Mouse (Mus musculus) frontal cortex, postnatal 14 days (tissue): Measurements from ENCODE around the gene Dnah1.
A peak's percentile ranks its signal among the peaks of the same experiment; 100 is the strongest.

ENCODE experiments used
- DNase-seq, 2 experiments: peaks; one replicate each; pipeline ENCODE4 v3.0.0; 2022; ENCODE audit warnings: low spot score in 2 of 2

Gene Dnah1

DNA sequence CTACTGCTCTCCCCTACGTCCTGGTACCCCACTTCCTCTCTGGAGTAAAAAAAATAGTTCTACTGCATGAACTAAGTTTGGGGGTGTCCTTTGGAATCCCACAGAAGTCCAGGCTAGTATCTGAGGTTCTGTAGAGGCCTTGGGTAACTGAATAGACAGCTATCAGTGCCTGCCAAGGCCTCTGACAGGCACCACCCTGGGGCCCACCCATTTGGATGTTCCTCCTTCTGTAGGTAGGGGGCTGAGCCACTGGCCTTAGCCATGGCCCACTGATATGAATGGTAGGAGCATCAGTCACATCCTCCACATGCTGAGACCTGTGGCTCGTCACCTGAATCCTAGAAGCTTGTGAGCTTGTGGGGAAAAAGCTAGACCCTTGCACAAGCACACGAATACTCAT, 5.9 kb downstream of the Dnah1 start:
- no peak for DNase-seq

- DNase-seq, result no peak
Observed at GRCm38 (mm10) chr14:31316613-31317012, 7.1 kb downstream of the Dnah1 start.

DNA sequence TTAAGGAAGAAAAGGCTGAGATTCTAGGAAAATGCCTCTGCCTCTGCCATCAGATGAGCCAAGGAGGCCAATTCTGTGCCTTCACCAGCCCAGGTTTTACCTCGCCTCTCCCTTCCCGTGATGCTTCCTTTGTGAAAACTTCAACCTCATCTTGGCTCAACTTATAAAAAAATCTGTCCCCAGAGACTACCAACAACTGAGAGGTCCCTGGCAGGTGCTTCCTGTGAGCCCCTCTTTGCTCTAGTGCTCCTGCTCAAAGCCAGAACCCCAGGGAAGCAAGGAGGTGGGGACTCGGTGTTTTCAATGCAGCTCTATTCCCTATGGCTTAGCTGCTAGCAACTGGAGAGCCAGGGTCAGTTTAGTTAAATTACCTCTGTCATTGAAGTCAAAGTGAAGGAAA, 10.5 kb downstream of the Dnah1 start:
- no peak for DNase-seq

DNA sequence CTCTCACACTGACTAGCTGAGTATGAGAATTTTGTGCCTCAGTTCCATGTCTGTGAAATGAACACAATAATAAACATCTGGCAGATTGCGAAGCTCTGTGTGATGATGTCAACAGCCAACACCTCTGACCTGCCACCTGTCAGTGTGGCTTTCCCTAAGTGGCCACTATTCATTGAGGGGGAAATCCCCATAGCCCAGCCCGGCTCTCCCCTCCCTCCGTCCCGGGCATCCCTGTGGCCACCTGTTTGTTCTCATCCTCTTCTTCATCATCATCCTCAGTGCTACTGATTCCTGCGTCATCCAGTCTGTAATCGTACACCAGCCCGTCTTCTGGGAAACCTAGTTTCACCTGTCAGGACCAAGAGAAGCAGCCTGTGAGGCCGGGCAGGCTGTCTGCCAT, 38.0 kb downstream of the Dnah1 start:
- DNase-seq, result no peak

GRCm38 (mm10) chr14:31272164-31272563, 51.5 kb downstream of the Dnah1 start:
- DNase-seq, result peak in 1 of 2 experiments; percentile 75

- DNase-seq, result no peak
Observed at GRCm38 (mm10) chr14:31271121-31271520, 52.6 kb downstream of the Dnah1 start.

DNA sequence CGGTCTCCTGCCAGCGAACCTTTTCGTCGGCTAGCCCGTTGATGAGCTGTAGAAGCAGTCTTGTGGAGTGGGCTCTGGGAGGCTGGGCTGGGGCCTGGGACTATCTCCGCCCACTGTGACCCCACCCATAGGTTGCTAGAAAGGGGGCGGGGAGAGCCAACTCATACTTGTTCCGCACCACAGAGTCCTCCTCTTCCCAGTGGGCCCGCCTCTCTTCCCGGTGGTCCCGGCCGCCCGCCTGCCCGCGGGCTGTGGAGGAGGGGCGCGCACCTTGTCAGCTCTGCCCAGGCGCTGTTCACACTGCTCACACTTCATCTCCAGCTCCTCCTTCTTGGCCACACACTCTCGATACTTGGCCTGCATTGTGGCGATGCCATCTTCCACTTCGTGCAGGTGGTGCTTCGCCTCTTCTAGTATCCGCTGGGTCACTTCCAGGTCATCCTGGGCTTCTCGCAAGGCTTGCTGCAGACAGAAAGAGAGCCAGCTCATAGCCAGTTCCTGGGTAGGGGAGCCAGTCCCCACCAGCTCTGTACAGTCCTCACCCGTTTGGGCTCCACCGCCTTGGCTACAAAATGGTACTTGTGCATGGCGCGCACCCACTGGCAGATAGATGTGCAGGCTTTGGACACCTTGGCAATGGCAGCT, 54.1 kb downstream of the Dnah1 start:
- peak; percentile 31 to 50 for DNase-seq

DNA sequence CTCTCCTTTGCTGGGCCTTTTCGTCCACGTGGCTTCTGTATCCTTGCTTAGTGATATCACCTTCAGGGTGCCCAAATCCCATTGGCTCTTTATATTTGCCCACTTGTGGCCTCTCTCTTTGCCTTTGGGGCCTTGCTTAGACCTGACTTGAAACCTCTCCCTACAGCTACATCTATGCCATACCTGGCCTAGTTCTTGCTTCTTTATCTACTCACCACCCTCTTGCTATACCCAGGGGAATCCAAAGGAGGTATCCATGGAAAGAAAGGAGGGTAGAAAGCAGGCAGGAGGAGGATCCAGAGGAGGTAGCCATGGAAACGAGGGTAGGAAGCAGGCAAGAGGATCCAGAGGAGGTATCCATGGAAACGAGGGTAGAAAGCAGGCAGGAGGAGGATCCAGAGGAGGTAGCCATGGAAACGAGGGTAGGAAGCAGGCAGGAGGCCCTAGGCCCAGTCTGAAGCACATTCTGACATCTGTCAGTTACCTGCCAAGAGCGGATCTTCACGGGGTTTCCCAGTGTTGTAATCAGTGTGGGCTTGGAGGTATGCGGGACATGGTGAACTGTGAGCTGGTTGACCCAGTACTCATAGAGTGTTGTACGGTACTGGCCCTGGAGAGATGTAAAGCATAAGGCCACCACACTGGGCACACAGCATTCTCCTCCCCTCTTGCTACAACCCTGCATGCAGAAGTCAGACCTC, 55.2 kb downstream of the Dnah1 start:
- peak; percentile 44 to 61 for DNase-seq

DNA sequence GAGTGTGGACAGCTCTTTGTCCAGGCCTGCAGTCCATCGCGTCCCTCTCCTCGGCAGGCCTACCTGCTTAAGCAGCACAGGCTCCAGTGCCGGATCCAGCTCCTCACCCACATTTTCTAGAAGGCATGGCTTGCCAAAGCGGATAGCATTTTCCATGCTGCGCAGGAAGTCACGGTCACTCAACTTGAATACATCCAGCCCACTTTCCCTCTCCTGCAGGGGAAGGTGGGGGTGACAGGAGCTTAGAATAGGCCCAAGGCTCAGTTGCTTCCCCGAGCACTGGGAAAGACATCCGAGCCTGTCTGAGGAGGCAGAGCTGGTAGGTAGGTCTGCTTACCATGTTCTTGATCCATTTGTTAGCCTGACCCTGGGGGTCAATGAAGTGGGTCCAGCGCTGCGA, 56.0 kb downstream of the Dnah1 start:
- no peak for DNase-seq

GRCm38 (mm10) chr14:31260932-31261331, 62.8 kb downstream of the Dnah1 start:
- no peak for DNase-seq

GRCm38 (mm10) chr14:31260374-31260773, 63.3 kb downstream of the Dnah1 start:
- no peak for DNase-seq

- no peak for DNase-seq
Observed at GRCm38 (mm10) chr14:31258476-31259050, 65.1 kb downstream of the Dnah1 start.

DNA sequence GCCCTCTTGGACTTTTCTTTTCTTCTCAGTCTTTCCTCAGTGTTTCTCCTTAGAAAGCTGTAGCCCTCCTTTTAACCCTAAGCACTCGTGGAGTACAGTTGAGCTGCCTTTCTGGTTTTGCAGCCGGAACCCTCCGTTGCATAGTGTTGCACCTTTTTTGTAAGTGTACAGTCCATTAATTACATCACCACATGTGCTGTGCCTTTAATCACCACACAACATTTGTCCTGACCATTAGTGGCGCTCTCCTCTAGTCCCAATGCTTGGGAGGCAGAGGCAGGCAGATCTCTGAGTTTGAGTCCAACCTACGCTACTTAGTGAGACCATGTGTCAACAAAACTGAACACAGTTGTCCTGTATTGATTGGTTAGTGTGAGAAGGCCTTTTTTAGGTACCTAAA, 71.6 kb downstream of the Dnah1 start:
- DNase-seq, result no peak

GRCm38 (mm10) chr14:31251626-31252025, 72.1 kb downstream of the Dnah1 start:
- DNase-seq, result no peak

DNA sequence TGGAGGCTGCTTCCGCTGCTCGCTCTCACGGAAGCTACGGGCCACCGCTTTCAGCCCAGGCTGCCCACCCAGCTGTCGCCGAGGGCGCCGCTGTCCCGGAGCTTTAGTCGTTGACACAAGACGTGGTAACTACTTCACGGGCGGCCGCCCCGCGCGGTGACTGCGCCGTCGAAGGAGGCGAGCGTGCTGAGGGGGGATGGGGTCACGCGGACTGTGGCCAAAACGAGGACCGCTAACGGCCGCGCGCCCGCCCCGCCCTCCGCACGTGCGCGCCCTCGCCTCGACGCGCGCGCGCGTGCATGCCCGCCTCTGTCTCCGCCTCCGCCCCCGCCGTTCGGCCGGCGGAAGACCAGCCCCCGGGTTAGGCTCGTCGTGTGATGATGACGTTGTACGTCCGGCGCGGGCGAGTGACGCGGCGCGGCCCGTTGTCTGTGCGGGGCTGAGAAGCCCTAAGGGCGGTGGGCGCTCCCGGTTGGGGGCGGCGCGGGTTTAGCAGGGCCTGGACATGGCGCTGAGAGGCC, 72.6 kb downstream of the Dnah1 start, which contains the start of the genes Phf7 and Bap1:
Gene Phf7 (minus strand): TSS at position 234 of the 521 bp plus-strand sequence.
Gene Bap1 (plus strand): TSS at position 367 of the 521 bp plus-strand sequence.
- peak; percentile 89 to 93 for DNase-seq

DNA sequence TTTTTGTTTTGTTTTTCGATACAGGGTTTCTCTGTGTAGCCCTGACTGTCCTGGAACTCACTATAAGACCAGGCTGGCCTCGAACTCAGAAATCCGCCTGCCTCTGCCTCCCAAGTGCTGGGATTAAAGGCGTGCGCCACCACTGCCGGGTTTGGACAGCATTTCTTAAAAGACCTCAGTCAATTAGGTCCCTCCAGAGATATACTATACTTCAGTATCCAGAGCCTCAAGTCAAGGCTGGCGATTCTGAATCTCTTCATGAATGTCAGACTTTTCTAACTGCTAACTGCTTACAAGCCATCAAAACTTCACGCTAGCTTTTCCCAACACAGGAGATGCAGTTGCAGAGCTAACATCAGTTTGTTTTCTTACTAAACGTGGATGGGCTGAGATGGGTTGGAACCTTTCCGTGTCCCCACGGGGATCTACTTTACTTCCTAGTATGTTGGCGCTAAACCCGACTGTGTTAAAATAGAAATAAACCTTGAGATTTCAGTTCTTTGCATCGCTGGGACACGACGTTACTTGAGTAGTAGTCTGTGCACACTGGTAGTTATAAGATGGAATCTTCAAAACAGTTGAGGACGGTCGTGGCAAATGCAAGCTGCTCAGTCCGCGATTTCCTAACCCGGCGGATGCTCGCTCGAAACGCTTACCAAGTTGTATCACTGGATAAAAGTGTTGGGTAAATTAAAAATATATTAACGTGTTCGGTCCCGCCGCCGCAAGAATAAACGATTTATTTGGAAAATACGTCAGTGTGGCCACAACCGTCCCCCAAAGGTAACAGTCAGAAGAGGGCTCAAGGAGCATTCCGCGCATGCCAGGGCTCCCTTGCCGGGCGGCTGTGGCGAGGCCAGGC, 73.2 kb downstream of the Dnah1 start:
- DNase-seq, result no peak

- DNase-seq, result no peak
Observed at GRCm38 (mm10) chr14:31248396-31248795, 75.3 kb downstream of the Dnah1 start.

DNA sequence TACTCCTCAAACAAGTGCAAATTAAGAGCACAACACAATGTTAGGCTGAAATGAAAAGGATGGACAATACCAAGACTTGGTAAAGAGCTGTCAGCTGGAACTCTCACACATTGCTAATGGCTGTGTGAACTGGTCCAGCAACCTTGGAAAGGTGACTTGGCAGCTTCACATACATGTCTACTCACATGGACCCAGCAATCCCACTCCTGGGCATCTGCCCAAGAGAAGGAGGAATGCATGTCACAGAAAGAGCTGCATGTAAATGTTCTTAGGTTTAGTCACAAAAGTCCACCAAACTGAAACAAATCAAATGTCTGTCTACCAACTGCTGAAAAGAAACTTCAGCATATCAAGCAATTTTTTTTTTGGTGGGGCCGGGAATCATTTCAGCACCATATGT, 77.8 kb downstream of the Dnah1 start:
- no peak for DNase-seq

DNA sequence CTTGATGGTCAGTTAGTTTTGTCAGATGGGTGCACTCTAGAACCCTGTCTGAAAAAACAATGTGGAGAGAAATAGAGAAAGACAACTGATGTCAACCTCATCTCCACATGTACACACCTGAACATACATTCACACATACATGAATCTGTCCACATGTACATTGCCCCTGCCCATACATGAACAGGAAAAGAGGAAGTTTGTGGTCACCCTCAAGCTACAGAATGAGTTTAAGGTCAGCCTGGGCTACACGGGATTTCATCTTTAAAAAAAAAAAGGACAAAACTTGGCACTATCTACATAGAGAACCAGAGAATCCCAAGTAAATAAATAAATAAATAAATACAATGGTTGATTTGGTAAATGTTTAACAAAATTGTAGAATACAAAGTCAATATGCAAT, 78.9 kb downstream of the Dnah1 start:
- DNase-seq, result no peak

DNA sequence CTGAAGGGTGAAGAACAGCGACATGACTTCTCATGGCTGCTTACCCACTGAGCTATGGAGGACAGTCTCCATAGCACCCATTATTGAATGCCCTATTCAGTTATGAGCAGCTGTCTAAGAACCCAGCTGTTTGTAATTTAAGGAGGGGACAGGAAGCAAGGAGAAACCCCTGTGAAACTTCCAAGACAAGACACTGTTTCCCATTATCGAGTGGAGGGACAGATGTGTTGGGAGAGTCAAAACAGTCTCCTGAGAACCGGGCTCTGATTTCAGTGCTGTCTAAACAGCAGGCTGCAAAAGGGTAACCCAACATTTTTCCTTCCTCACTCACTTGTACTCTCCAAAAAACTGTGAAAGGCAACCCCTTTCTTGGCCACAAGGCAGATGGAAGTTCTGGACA, 83.2 kb downstream of the Dnah1 start:
- no peak for DNase-seq

- DNase-seq, result no peak
Observed at GRCm38 (mm10) chr14:31237101-31237882, 86.4 kb downstream of the Dnah1 start.
